Mouse (Mus musculus): ENCODE measurements around the gene Chic1.

- TF ChIP-seq POLR2A (IDR thresholded peaks at IDR 0.05; ENCODE audit: control insufficient read depth, low read depth, low read length): no peak
- no peak for TF ChIP-seq CTCF (IDR thresholded peaks at IDR 0.05; ENCODE audit: control insufficient read depth, insufficient read depth, insufficient replicate concordance, low read depth, low read length)
Measured at GRCm38 (mm10) chrX:103341369-103342113, 14.7 kb upstream of the Chic1 start.

Measured in testis, adult 2 months (tissue).